Mouse (Mus musculus) WW6 (cell line): Measurements from ENCODE around the gene Sowahb.
A peak's percentile ranks its signal among the peaks of the same experiment; 100 is the strongest.

Experiments used
- DNase-seq: peaks from one replicate; pipeline ENCODE4 v3.0.0-alpha.2; 2013; ENCODE audit warnings: low read depth, low spot score

Gene Sowahb

DNA sequence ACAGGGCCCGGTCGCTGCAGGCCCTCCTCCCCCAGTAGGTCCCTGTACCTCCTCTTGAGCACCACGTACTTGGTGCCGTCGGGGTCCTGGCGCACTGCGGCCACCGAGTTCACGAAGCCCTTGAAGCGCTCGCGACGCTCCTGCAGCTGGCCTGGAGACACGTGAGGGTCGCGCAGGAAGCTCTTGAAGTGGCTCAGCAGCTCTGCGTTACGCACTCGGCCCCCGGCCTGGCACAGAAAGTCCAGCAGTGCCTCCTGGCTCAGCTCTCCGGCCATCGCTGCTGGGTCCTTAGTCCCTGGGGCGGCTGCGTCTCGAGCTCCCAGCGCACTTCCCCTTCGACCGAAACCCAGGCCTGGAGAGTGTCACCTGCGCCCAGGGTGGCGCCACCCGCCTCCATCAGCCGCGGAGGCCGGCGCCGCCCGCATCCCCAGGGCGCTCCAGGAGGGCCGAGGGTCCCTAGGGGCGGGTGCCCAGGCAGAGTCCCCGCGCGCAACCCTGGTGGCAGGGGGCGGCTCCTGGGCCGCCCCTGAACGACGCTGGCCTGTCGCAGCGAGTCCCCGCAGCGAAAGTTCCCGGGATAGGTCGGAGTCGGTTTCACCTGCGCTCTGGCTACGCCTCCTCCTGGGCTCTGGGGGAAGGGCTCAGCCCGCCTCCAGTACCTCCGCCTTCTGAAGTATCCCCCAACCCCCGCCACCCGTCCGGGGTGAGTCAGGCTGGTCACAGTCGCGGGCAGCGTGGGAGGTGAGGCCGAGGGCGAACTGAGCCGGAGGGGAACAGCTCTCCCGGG lies at the start of gene Sowahb:
Sowahb (minus strand) TSS at position 439 of the 787 bp plus-strand sequence.
- DNase-seq: no peak

DNA sequence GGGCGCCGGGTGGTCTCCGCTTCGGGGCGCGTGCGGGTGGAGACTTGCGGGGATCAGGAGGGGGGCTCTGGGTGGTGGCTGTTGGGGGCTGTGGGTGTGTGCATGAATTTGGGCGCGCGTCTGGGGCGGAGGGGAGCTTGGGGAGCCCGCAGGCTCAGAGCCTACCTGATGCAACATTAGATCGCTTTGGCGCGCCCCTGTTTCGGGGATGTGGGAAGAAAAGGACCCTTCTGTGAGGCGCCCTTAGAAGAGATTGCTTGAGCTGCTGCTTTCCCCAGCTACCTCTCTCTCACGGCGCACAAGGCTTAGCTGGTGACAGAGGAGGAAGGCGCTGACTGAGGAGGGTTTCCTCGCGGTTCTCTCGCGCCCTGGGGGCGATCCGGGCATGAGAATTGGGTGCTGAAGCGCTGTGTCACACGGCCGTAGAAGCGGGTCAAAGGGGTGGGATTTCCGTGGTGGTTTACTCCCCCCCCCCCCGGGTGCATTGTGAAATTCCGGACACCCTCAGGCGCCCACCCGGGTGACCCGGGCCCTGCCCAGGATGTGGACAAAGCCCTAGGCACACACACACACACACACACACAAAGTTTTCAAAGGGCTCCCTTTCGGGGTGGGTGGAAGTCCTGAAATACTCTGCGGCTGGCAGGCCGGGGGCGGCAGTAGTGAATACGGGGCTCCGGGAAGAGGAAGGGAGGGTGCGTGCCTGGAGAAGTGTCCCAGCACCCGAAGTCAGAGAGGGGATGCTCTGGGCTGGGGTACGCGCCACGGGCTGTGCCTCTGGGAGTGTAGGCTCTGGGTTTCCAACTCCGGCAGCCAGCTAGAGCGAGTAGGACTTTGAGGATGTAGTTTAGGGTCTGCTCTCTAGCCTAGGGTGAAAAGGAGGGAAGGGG lies 49.1 kb upstream of the Sowahb start:
- peak; percentile 18 for DNase-seq

DNA sequence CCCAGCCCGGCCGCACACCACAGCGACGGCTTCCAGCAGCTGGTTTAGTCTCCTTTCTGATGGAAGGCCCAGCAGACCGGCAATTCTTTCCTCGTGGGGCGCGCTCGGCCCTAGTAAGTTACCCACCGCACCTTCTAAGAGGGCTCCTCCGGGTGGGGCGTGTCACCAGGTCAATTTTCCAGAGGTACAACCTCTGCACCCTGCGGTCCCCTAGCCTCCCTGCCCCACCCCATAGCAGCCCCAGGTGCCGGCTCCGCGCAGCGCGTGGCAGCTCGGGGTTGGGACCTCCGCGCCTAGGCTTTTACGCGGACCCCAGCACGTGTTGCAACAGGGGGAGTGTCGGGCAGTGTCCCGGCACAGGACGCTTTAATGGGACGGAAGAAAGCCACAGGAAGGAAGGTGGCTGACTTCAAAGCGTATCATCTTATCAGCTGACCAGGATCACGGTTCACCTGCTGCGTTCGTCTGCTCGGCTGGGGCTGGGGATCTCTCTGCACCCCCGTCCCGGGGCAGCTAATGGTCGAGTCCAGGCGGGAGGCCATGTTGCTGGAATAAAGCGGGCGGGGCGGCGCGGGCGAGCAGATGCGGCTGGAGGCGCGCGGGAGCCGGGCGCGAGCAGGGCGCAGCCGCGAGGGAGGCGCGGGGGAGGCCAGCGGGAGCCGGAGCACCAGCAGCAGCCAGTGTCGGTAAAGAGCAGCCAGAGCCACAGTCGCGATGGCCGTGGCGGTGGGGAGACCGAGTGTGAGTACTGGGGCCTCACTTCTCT lies 48.2 kb upstream of the Sowahb start, which contains the start of gene Sept11:
Sept11 (plus strand) TSS at position 581 of the 766 bp plus-strand sequence.
- peak; percentile 75 for DNase-seq

DNA sequence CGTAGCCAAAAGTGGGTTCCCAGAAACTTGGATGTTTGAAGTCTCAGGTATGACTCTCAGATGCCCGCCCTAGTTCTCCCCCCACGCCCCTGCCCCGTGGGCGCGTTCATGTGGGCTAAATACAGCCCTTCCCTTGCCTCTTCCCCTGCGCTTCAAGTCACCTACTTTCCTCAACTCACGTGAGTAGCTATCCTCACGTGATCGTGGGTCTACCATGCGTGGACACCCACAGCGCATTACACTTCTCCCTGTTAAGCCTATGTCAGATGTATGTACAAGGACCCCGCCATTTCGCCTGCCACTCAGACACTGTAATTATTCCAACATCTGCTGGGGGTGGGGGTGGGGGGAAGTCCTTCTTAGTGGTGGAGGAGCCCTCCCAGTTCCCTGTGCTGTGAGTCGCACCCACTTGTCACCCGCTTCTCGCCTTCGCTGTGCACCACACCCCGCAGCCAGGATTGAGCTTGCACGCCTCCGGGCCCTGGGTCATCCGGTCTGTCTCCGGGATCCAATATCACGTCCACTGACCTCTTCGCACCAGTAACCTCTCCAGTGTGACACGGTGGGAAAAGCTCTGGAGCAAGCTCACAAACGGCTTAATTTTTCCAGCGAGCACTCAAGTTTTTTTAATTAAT lies 47.4 kb upstream of the Sowahb start:
- DNase-seq: no peak

DNA sequence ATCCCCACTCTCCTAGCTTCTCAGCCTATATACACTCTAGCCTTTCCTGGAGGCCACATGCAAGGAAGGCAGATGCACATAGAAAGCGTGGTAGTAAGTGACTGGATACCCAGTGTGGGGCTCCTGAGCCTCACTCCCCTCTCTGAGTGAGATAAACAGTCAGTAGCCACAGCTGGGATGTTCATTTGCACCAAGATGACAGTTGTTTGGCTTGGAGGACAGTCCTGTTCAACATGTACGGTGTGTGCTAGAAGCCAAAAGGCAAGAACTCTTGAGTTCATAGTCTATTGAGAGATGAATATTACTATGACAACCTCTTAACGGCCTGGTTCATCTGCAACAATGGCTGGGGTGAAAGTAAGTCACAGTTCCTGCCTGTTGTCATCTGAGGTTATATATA lies 46.4 kb upstream of the Sowahb start:
- no peak for DNase-seq

GRCm38 (mm10) chr5:93085900-93086299 lies 41.1 kb upstream of the Sowahb start:
- no peak for DNase-seq

DNA sequence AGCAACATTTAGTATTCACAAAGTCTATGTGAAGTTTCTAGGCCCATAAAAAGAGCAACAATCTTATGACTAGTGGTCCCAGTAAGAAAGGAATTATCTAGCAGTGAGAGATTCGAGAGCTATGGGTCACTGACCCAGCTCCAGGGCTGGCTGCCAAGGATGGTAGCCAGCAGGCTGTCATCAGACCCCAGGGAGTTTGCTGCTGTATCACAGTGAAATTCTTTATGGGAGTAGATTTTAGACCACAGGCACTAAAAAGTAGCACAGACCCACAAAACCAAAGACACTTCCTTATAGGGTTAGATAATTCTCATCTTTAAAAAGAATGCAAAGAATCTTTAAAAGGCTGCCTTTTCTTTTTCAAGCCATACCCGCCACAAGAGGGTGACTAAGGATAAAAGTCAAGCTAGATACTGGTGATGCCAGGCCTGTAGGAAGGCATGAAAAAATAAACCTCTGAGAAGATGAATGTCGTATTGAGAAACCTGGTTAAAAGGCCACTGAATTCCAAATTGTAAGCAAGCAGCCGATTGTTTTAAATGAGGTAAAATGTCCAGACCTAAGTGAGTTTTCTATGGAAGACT lies 40.3 kb upstream of the Sowahb start:
- no peak for DNase-seq

DNA sequence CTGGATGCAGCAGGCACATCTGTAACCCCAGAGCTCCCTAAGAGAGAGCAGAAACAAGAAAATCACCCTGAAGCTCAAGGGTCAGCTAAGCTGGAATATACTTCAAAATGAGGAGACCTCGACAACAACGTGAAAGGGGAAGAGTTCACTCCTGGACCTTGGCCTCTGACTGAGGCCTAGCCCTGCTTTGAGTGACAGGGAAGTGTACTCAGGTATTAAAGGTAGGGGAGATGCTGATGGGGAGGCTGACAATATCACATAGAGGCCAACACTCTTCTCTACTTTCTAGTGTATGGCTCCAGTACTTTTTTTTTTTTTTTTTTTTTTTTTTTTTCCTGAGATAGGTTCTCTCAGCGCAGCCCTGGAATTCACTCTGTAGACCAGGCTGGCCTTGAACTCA lies 34.8 kb upstream of the Sowahb start:
- DNase-seq: no peak

- no peak for DNase-seq
These were observed 33.0 kb upstream of the Sowahb start for GRCm38 (mm10) chr5:93077661-93078323.

GRCm38 (mm10) chr5:93060865-93061264 lies 16.0 kb upstream of the Sowahb start:
- no peak for DNase-seq

DNA sequence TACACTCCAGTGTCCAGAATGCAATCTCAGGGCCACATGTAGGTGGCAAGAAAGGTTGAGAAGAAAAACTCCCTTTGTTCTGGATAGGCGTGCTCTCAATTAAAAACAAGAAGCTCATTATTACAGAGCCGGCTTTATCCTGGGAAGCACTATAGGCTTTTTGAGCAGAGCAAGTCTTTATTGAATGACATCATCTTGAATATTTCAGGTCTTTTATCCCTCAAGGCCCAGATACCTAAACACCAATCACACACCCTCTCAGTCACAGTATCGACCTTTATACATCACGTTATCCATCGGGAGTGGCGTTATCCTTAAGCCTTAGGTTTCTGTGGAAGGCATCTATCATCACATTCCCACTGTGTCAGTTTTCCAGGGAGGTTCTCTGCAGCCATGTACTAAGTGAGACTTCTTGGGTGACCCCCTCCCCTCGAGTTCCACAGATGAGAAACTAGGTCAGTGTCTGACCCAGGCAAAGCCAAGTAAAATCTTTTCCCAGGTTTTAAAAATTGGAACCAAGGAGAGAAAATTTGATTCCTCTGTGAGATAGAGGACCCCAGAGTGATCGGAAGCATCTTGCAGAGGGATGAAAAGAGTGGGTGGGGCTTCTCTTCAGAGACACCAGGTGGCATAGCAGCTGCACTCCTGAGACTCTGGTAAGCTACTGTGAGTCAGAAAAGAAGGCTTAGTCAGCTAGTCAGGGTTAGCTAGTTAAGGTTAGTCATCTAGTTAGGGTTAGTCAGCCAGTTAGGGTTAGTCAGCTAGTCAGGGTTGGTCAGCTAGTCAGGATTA lies 9.0 kb upstream of the Sowahb start:
- no peak for DNase-seq

GRCm38 (mm10) chr5:93051951-93052350 lies 7.1 kb upstream of the Sowahb start:
- no peak for DNase-seq

DNA sequence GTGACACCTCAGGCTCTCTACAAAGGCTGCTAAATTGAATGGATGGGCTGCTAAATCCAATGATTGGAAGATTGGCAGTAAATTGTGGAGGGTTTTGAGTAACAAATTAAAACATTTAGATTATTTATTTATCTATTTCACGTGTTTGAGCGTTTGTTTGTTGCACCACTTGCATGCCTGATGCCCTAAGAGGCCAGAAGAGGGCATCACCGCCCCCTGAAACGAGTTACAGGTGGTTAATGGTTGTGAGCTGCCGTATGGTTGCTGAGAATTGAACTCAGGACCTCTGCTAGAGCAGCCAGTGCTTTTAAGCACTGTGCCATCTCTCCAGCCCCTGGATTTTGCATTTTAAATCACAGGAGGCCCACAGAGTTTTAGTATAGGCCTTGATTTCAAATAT lies 6.2 kb upstream of the Sowahb start:
- no peak for DNase-seq

DNA sequence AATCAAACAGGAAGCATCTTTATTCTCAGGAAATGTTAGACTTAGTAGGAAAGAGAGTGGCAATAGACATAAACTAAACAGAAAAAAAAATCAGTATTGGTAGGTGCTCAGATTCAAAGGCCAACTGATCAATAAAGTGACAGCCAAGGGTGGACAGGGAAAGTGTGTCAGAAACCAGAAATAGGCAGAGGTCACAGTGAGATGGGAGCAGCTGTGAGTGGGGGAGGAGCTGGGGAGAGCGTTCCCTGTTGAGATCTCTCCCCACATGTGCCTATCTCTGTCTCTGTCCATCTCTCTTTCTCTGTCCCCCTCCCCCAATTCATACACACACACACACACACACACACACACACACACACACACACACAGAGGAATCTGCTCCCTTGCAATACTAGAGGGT lies 5.1 kb upstream of the Sowahb start:
- no peak for DNase-seq

GRCm38 (mm10) chr5:93048481-93049240 lies 3.8 kb upstream of the Sowahb start:
- no peak for DNase-seq

DNA sequence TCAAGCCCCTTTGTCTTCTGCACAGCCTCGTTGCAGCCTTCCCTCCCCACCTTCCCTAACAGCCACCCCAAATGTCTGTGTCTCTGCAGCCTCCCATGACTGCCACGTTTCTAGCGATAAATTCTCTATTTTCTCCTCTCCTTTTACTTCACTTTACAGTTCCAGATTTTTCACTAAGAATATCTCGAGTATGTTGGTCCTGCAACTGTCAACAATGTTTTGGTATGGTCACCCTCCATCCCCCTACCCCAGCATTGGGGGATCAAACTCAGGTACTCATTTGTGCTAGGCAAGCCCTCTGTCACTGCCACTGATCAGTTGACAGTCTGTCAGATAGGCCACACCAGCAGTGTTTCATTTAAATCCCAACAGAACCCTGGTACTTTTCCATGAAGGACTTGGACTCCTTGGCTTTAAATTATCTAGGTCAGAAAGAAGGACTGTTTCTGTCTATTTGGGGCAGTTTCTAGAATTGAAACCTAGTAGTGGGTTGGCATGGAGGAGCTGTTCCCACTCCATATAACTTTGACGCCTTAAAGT lies 1.6 kb upstream of the Sowahb start:
- no peak for DNase-seq

GRCm38 (mm10) chr5:93045371-93045714 lies 521 bp upstream of the Sowahb start:
- no peak for DNase-seq

DNA sequence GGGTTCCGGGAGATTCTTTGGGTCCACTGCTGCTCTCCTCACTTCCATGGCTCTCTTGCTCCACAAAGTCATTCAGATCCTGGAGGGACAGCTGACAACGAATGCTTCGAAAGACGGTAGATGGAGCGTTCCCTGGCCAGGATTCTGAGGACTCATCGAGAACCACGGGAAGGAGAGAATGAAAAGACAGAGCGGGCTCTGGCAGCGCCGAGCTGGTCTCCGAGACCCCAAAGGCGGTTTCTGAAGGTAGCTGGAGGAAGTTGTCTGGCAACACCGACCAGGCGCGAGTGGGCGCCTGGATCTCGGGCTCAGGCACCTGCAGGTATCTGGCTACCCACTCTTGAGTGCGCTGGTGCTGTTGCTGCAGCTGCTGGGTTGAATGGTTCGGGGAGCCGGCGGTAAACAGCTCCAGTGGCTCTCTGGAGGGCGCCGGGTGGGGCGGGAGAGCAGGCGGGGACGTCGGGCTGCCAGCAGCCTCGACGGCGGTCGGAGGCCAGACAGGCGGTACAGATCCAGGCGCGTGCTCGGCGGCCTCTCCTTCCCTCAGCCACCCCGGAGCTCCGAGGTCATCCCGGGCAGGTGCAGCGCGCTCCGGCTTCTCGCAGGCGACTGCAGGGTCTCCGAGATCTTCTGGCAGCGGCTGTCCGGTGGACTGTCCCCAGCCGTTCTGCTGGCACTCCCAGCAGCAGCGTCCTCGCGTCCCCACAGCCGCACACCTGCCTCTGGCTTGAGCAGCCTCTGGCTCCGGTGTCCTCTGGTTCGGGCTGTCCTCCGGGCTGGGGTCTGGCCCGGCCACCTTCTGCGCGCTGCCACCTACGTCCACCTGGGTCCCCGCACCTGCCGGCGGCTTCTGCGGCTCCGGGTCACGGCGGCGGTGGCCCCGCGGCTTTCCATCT lies 886 bp downstream of the Sowahb start:
- DNase-seq: no peak
